Mouse (Mus musculus): ENCODE results near the gene Vmn1r179.
"Not testable (repeated sequence)": the region's sequence is repeated elsewhere in the genome, so short reads cannot be mapped to it uniquely, and the experiment has no call there.

The Vmn1r179 gene

GRCm38 (mm10) chr7:23926678-23927077 lies at the start of gene Vmn1r179:
TSS of gene Vmn1r179 (plus strand) at chr7:23926978.
- DNase-seq, result no peak

GRCm38 (mm10) chr7:23891709-23892108 lies 35.1 kb upstream of the Vmn1r179 start, which contains the start of gene Vmn1r178:
TSS of gene Vmn1r178 (plus strand) at chr7:23892009.
- no peak for DNase-seq

GRCm38 (mm10) chr7:23950332-23950731 lies 23.6 kb downstream of the Vmn1r179 start, which contains the start of gene Vmn1r180:
TSS of gene Vmn1r180 (plus strand) at chr7:23950632.
- no peak for DNase-seq

GRCm38 (mm10) chr7:23968044-23968443 lies 41.3 kb downstream of the Vmn1r179 start:
- peak in 1 of 2 experiments; percentile 13 for DNase-seq

GRCm38 (mm10) chr7:23974315-23974714 lies 47.5 kb downstream of the Vmn1r179 start, which contains the start of gene Vmn1r181:
TSS of gene Vmn1r181 (plus strand) at chr7:23974615.
- DNase-seq, result not testable (repeated sequence)
